Mouse (Mus musculus) hindbrain, postnatal 0 days (tissue): ENCODE measurements around the gene Trpm8. TPM values are rescaled to one million over a fixed set of nuclear protein-coding genes. Genes with fewer than 3 reads are reported as not detected.

Experiments
- ATAC-seq: fragments of 200-750 bp; cut with Nextera tagmentation; 2 replicates; pipeline ENCODE4 v1.8.0; 2017; ENCODE audit warnings: mild to moderate bottlenecking, moderate TSS enrichment, moderate library complexity
- DNase-seq: peaks from one replicate; pipeline ENCODE4 v3.0.0-alpha.2; 2015; ENCODE audit warnings: low spot score
- H3K27ac ChIP-seq: fragments of 300-500 bp; sonication (generic); 2 replicates; pipeline ENCODE4 v1.5.1; 2014; ENCODE audit warnings: mild to moderate bottlenecking
- H3K27me3 ChIP-seq: fragments of 300-500 bp; sonication (generic); 2 replicates; pipeline ENCODE4 v1.6.1; 2014; ENCODE audit warnings: low read length, mixed read lengths; ENCODE audit not compliant: insufficient read depth
- H3K36me3 ChIP-seq: fragments of 300-500 bp; sonication (generic); 2 replicates; pipeline ENCODE4 v1.6.1; 2014; ENCODE audit warnings: low read length, mixed read lengths; ENCODE audit not compliant: insufficient read depth
- H3K4me1 ChIP-seq: fragments of 300-500 bp; sonication (generic); 2 replicates; pipeline ENCODE4 v1.6.1; 2014; ENCODE audit warnings: antibody characterized with exemption, low read length, mixed read lengths; ENCODE audit not compliant: insufficient read depth
- H3K4me2 ChIP-seq: fragments of 300-500 bp; sonication (generic); 2 replicates; pipeline ENCODE4 v1.6.1; 2014; ENCODE audit warnings: low read depth, mild to moderate bottlenecking, low read length, moderate library complexity, mixed read lengths
- H3K4me3 ChIP-seq: fragments of 300-500 bp; sonication (generic); 2 replicates; pipeline ENCODE4 v1.5.1; 2014; ENCODE audit warnings: low read length
- H3K9ac ChIP-seq: fragments of 300-500 bp; sonication (generic); replicated peaks from 2 replicates; pipeline ENCODE4 v1.6.1; 2014; ENCODE audit warnings: mild to moderate bottlenecking, low read length, moderate library complexity, mixed read lengths
- H3K9me3 ChIP-seq: fragments of 300-500 bp; sonication (generic); 2 replicates; pipeline ENCODE4 v1.6.1; 2016; ENCODE audit warnings: low read length, mixed read lengths
- CTCF ChIP-seq: IDR thresholded peaks from 2 replicates; pipeline ENCODE4 v1.5.1; 2016; ENCODE audit warnings: antibody characterized with exemption, control low read depth, low read depth
- WGBS: fragments of 180-500 bp; shearing (Covaris S2); extraction: QIAGEN DNeasy Blood & Tissue Kit; methylation state at CpG from one replicate; pipeline ENCODE4 v1.1.7; 2014; 5-methylcytosine and 5-hydroxymethylcytosine counted together
- polyA plus RNA-seq: library from polyadenylated mRNA; unstranded; fragments of >200 nt; fragmentation: Nextera tagmentation; extraction: Ambion mirVana; gene quantifications from 2 replicates; pipeline ENCODE4 v1.2.1, GENCODE M21; 2015
- total RNA-seq: library from RNA; depleted of rRNA; stranded (reverse); fragments of >200 nt; gene quantifications from 2 replicates; pipeline ENCODE4 v1.2.3, GENCODE M21; 2014; rRNA removed

Gene Trpm8
- total and polyA plus RNA-seq, 2 experiments from 2014 or later = 0.05 to 0.11 TPM

DNA sequence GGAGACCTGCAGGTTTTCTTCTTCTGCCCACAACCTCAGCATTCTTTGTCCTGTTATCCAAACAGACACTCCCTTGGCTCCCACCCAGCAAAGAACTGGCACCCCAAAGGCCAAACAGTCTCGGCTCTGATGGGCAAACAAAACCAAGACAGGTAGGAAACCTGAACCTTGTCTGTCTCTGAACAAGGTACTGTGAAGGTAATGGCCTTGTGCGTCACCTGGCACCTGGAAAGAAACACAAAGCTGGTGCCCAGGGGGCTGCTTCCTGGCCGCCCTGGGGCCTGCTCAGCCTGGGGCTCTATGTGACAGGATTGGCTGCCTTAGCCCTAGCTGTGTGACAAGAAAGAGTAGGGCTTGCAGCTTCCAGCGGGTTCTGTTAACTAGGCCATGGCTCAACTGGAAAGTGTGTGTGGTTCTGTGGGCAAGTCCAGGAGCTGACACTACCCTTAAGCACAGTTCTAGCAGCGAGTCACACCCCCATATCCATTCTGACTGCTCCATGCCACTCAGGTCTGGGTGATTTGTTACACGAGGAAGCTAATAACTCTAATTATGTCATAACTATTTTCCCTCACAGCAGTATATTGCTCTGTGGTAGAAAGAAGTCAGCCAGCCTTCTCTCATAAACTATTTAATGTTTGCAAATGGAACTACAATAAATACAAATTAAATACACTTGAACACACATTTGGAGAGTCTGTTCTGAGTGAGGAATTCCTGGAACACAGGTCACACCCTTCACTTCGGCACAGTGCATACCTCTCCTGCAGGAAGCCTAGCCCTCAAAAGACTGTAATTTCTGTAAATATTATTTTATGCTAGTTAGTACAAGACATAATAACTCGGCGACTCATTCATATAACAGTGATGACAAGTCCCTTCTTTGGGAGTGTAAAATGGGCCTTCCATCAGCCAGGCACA, 160.0 kb downstream of the Trpm8 start:
- Histone ChIP-seq H3K9ac (no peak overlapping the region), H3K27ac (no peak overlapping the region), H3K9me3 (no peaks in the 10 kb centered on the region), H3K27me3 (no peaks in the 10 kb centered on the region), H3K36me3 (no peaks in the 10 kb centered on the region), H3K4me3 (no peak overlapping the region), H3K4me2 (no peak overlapping the region), H3K4me1 (no peaks in the 10 kb centered on the region)
- no peak for TF ChIP-seq CTCF
- DNase-seq (no peak), ATAC-seq (no peak)
- WGBS = 77% methylated on average over 9 of the region's 9 CpGs

Other genes starting within 250 kb of the Trpm8 start
- not detected in 2 replicates for gene Ugt1a10, start 222.3 kb upstream of the Trpm8 start, total RNA-seq
- not detected in 2 replicates for gene Ugt1a10, start 222.3 kb upstream of the Trpm8 start, polyA plus RNA-seq
- gene Ugt1a9, start 206.9 kb upstream of the Trpm8 start, total RNA-seq = not detected in 2 replicates
- gene Ugt1a9, start 206.9 kb upstream of the Trpm8 start, polyA plus RNA-seq = not detected in 2 replicates
- not detected in 2 replicates for gene Ugt1a8, start 189.8 kb upstream of the Trpm8 start, total RNA-seq
- gene Ugt1a8, start 189.8 kb upstream of the Trpm8 start, polyA plus RNA-seq = not detected in 2 replicates
- gene Ugt1a7c, start 182.6 kb upstream of the Trpm8 start, total RNA-seq = 1.0 and 1.3 TPM in 2 replicates
- gene Ugt1a7c, start 182.6 kb upstream of the Trpm8 start, polyA plus RNA-seq = 1.3 and 2.1 TPM in 2 replicates
- 0.32 and 3.0 TPM in 2 replicates for gene Ugt1a6b, start 174.4 kb upstream of the Trpm8 start, total RNA-seq
- gene Ugt1a6b, start 174.4 kb upstream of the Trpm8 start, polyA plus RNA-seq = 3.4 and 3.8 TPM in 2 replicates
- gene Ugt1a6a, start 142.9 kb upstream of the Trpm8 start, total RNA-seq = 5.0 and 5.5 TPM in 2 replicates
- gene Ugt1a6a, start 142.9 kb upstream of the Trpm8 start, polyA plus RNA-seq = 6.3 and 7.6 TPM in 2 replicates
- gene Ugt1a5, start 111.6 kb upstream of the Trpm8 start, total RNA-seq = 0.26 TPM in 1 of 2 replicates, not detected in the other
- gene Ugt1a5, start 111.6 kb upstream of the Trpm8 start, polyA plus RNA-seq = not detected in 2 replicates
- gene Ugt1a2, start 77.1 kb upstream of the Trpm8 start, total RNA-seq = not detected in 2 replicates
- not detected in 2 replicates for gene Ugt1a2, start 77.1 kb upstream of the Trpm8 start, polyA plus RNA-seq
- gene Dnajb3, start 71.9 kb upstream of the Trpm8 start, total RNA-seq = 4.7 and 7.5 TPM in 2 replicates
- gene Dnajb3, start 71.9 kb upstream of the Trpm8 start, polyA plus RNA-seq = 8.6 and 11.7 TPM in 2 replicates
- gene Ugt1a1, start 65.7 kb upstream of the Trpm8 start, total RNA-seq = 0.42 TPM in 1 of 2 replicates, not detected in the other
- gene Ugt1a1, start 65.7 kb upstream of the Trpm8 start, polyA plus RNA-seq = 0.09 TPM in 1 of 2 replicates, not detected in the other
- 0.16 TPM in 1 of 2 replicates, not detected in the other for gene Mroh2a, start 50.7 kb upstream of the Trpm8 start, total RNA-seq
- gene Mroh2a, start 50.7 kb upstream of the Trpm8 start, polyA plus RNA-seq = 0.23 and 0.55 TPM in 2 replicates
- gene Hjurp, start within 50 bp of the Trpm8 start, total RNA-seq = 82.8 and 86.3 TPM in 2 replicates
- 47.2 and 47.7 TPM in 2 replicates for gene Hjurp, start within 50 bp of the Trpm8 start, polyA plus RNA-seq
- gene Spp2, start 129.3 kb downstream of the Trpm8 start, total RNA-seq = not detected in 2 replicates
- gene Spp2, start 129.3 kb downstream of the Trpm8 start, polyA plus RNA-seq = 0.26 and 0.48 TPM in 2 replicates
- gene Glrp1, start 232.4 kb downstream of the Trpm8 start, total RNA-seq = not detected in 2 replicates
- gene Glrp1, start 232.4 kb downstream of the Trpm8 start, polyA plus RNA-seq = not detected in 2 replicates